Mouse (Mus musculus) liver, postnatal 0 days (tissue): ENCODE measurements around the gene Ubtd1. TPM values are rescaled to one million over a fixed set of nuclear protein-coding genes. Genes with fewer than 3 reads are reported as not detected.

Experiments used
- ATAC-seq: fragments of 200-750 bp; cut with Nextera tagmentation; 2 replicates; pipeline ENCODE4 v1.8.0; 2017; ENCODE audit warnings: mild to moderate bottlenecking, moderate library complexity
- DNase-seq: peaks from one replicate; pipeline ENCODE4 v3.0.0-alpha.2; 2016
- H3K27ac ChIP-seq: fragments of 300-500 bp; sonication (generic); 2 replicates; pipeline ENCODE4 v1.5.1; 2014; ENCODE audit warnings: antibody characterized with exemption, moderate library complexity, mild to moderate bottlenecking, low read depth
- H3K27me3 ChIP-seq: fragments of 300-500 bp; sonication (generic); 2 replicates; pipeline ENCODE4 v1.6.1; 2014; ENCODE audit warnings: low read length, control low read depth, mixed read lengths; ENCODE audit not compliant: insufficient read depth
- H3K36me3 ChIP-seq: fragments of 300-500 bp; sonication (generic); replicated peaks from 2 replicates; pipeline ENCODE4 v1.6.1; 2014; ENCODE audit warnings: mild to moderate bottlenecking, control low read depth, low read length, moderate library complexity, mixed read lengths; ENCODE audit not compliant: insufficient read depth
- H3K4me1 ChIP-seq: fragments of 300-500 bp; sonication (generic); 2 replicates; pipeline ENCODE4 v1.6.1; 2014; ENCODE audit warnings: antibody characterized with exemption, mild to moderate bottlenecking, control low read depth; ENCODE audit not compliant: insufficient read depth
- H3K4me2 ChIP-seq: fragments of 300-500 bp; sonication (generic); 2 replicates; pipeline ENCODE4 v1.6.1; 2014; ENCODE audit warnings: low read depth, mild to moderate bottlenecking, low read length, moderate library complexity, mixed read lengths
- H3K4me3 ChIP-seq: fragments of 300-500 bp; sonication (generic); 2 replicates; pipeline ENCODE4 v1.5.1; 2014; ENCODE audit warnings: low read depth, low read length
- H3K9ac ChIP-seq: fragments of 300-500 bp; sonication (generic); replicated peaks from 2 replicates; pipeline ENCODE4 v1.6.1; 2014; ENCODE audit warnings: mild to moderate bottlenecking, moderate library complexity
- H3K9me3 ChIP-seq: fragments of 300-500 bp; sonication (generic); 2 replicates; pipeline ENCODE4 v1.6.1; 2016; ENCODE audit warnings: mild to moderate bottlenecking, control low read depth, low read length, mixed read lengths
- CTCF ChIP-seq: sonication (generic); IDR thresholded peaks from 2 replicates; pipeline ENCODE4 v1.5.1; 2016; ENCODE audit warnings: antibody characterized with exemption, low read depth
- EP300 ChIP-seq: IDR thresholded peaks from 2 replicates; pipeline ENCODE4 v1.6.1; 2016; ENCODE audit warnings: antibody characterized with exemption, low read depth, mild to moderate bottlenecking
- WGBS: fragments of 180-500 bp; shearing (Covaris S2); extraction: QIAGEN DNeasy Blood & Tissue Kit; methylation state at CpG from one replicate; pipeline ENCODE4 v1.1.7; 2014; ENCODE audit not compliant: insufficient replicate concordance; 5-methylcytosine and 5-hydroxymethylcytosine counted together
- polyA plus RNA-seq: library from polyadenylated mRNA; unstranded; fragments of >200 nt; fragmentation: Nextera tagmentation; extraction: Ambion mirVana; gene quantifications from 2 replicates; pipeline ENCODE4 v1.2.1, GENCODE M21; 2015

Gene Ubtd1
- polyA plus RNA-seq, 1 experiment from 2014 or later: 6.9 TPM

GRCm38 (mm10) chr19:42026158-42026557 lies 44.6 kb downstream of the Ubtd1 start:
- no peaks in the 10 kb centered on the region for H3K36me3 ChIP-seq
- peak; percentile 97 for TF ChIP-seq CTCF
- no peak for TF ChIP-seq EP300
- H3K9me3 ChIP-seq: no peaks in the 10 kb centered on the region
- H3K4me1 ChIP-seq: no peaks in the 10 kb centered on the region
- DNase-seq: peak; percentile 83
- WGBS: 4% methylated on average over 5 of the region's 5 CpGs
- ATAC-seq: peak; percentile 66
- H3K4me3 ChIP-seq: no peak overlapping the region
- H3K27me3 ChIP-seq: no peaks in the 10 kb centered on the region
- H3K9ac ChIP-seq: no peak overlapping the region
- H3K27ac ChIP-seq: no peak overlapping the region
- H3K4me2 ChIP-seq: no peak overlapping the region

GRCm38 (mm10) chr19:42031112-42031511 lies 49.5 kb downstream of the Ubtd1 start:
- Histone ChIP-seq H3K27ac (no peak overlapping the region), H3K9me3 (no peaks in the 10 kb centered on the region), H3K36me3 (peaks cover 11% of the 10 kb centered on the region; the same call in 1 of the 2 replicates), H3K4me3 (no peak overlapping the region), H3K4me1 (no peaks in the 10 kb centered on the region; the same call in 1 of the 2 replicates), H3K27me3 (no peaks in the 10 kb centered on the region), H3K9ac (no peak overlapping the region), H3K4me2 (no peak overlapping the region)
- TF ChIP-seq EP300 (no peak), CTCF (no peak)
- no peak for DNase-seq
- no peak for ATAC-seq
- WGBS: 78% methylated on average over 5 of the region's 5 CpGs

GRCm38 (mm10) chr19:42033611-42034010 lies 52.0 kb downstream of the Ubtd1 start:
- WGBS: 77% methylated on average over 14 of the region's 14 CpGs
- no peak overlapping the region for H3K9ac ChIP-seq
- H3K4me1 ChIP-seq: no peaks in the 10 kb centered on the region; the same call in 1 of the 2 replicates
- no peak overlapping the region for H3K4me3 ChIP-seq
- no peaks in the 10 kb centered on the region for H3K9me3 ChIP-seq
- ATAC-seq: no peak
- TF ChIP-seq CTCF (no peak), EP300 (no peak)
- no peaks in the 10 kb centered on the region for H3K27me3 ChIP-seq
- no peak overlapping the region for H3K4me2 ChIP-seq
- H3K36me3 ChIP-seq: peaks cover 11% of the 10 kb centered on the region; the same call in 1 of the 2 replicates
- no peak for DNase-seq
- no peak overlapping the region for H3K27ac ChIP-seq

- ATAC-seq (no peak), DNase-seq (no peak)
- Histone ChIP-seq H3K36me3 (peaks cover 11% of the 10 kb centered on the region; the same call in 1 of the 2 replicates), H3K4me3 (no peak overlapping the region), H3K9me3 (no peaks in the 10 kb centered on the region), H3K9ac (no peak overlapping the region), H3K4me1 (no peaks in the 10 kb centered on the region; the same call in 1 of the 2 replicates), H3K27ac (no peak overlapping the region), H3K4me2 (no peak overlapping the region), H3K27me3 (no peaks in the 10 kb centered on the region)
- TF ChIP-seq EP300: no peak
- WGBS: 51% methylated on average over 9 of the region's 9 CpGs
Measured at GRCm38 (mm10) chr19:42034146-42034775, 52.7 kb downstream of the Ubtd1 start.

- DNase-seq: no peak
- TF ChIP-seq CTCF (no peak), EP300 (no peak)
- 62% methylated on average over 10 of the region's 11 CpGs for WGBS
- no peak overlapping the region for H3K9ac ChIP-seq
- no peak for ATAC-seq
- H3K27me3 ChIP-seq: no peaks in the 10 kb centered on the region
- no peak overlapping the region for H3K4me3 ChIP-seq
- H3K4me2 ChIP-seq: no peak overlapping the region
- H3K4me1 ChIP-seq: no peaks in the 10 kb centered on the region; the same call in 1 of the 2 replicates
- H3K9me3 ChIP-seq: no peaks in the 10 kb centered on the region
- peaks cover 11% of the 10 kb centered on the region; the same call in 1 of the 2 replicates for H3K36me3 ChIP-seq
- no peak overlapping the region for H3K27ac ChIP-seq
Measured at GRCm38 (mm10) chr19:42034881-42035455, 53.4 kb downstream of the Ubtd1 start.

- H3K9ac ChIP-seq: no peak within 1 kb of the TSS
- no peaks in the 10 kb centered on the region for H3K9me3 ChIP-seq
- H3K36me3 ChIP-seq: peaks cover 11% of the 10 kb centered on the region; the same call in 1 of the 2 replicates
- WGBS: 64% methylated on average over 17 of the region's 19 CpGs
- no peak within 1 kb of the TSS for H3K27ac ChIP-seq
- peak; percentile 85 for ATAC-seq
- no peaks in the 10 kb centered on the region for H3K27me3 ChIP-seq
- H3K4me1 ChIP-seq: no peaks in the 10 kb centered on the region; the same call in 1 of the 2 replicates
- H3K4me3 ChIP-seq: no peak within 1 kb of the TSS
- peak; percentile 93 for TF ChIP-seq CTCF
- no peak for TF ChIP-seq EP300
- DNase-seq: peak; percentile 83
- H3K4me2 ChIP-seq: no peak within 1 kb of the TSS
Measured at GRCm38 (mm10) chr19:42035456-42036248, 54.1 kb downstream of the Ubtd1 start, which contains the start of gene Ankrd2. Gene Ankrd2 (plus strand): TSS chr19:42036000.
